Mouse (Mus musculus): ENCODE data around the gene Cds1. TPM values are rescaled to one million over a fixed set of nuclear protein-coding genes. Genes with fewer than 3 reads are reported as not detected.

Gene Cds1
- polyA plus RNA-seq (2012; ENCODE audit: insufficient read depth, insufficient read length, low replicate concordance, missing spikeins) = not detected in 2 replicates

DNA sequence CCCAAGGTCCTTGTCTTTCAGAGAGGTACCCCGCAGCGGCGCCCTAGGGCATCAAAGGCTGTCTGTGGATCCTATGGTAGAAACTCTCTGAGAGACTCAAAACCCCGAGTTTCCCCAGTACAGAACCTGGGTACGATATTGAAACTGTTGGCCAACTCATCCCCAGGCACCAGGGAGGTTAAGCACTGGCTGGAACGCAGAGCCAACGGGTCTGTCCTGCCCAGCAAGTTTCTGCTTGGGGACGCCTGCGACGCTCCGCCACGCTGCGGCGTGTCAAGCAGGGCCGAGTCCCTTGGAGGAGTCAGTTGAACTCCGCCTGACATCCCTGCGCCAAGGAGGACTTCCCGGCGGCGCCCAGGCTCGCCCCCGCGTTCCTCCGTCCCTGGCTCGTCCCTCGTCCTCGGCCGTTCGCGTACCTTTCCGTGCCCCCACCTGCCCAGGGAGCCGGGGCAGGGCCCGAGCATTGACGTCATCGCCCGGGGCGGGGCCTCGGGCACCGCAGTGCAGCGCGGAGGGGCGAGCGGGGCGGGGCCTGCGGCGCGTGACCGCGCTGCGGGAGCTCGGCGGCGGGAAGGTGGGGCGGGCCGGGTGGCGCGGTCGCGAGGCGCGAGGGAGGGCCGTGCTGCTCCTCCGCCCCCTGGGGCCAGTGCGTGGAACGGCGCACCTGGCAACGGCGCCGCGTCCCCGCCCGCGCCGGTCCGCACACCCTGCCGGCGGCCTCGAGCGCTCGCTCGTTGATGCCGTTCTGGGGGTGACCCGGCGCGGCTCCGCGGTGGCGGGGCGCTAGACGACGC, at the start of gene Cds1:
TSS of gene Cds1 (plus strand) at position 577 of the 794 bp plus-strand sequence.
- no peak for TF ChIP-seq CTCF (IDR thresholded peaks at IDR 0.05; ENCODE audit: insufficient read depth, low read depth, low read length)
- TF ChIP-seq POLR2A (IDR thresholded peaks at IDR 0.05; ENCODE audit: insufficient read depth, low read depth, low read length) = peak; percentile 22; the same call in 1 of the 2 replicates
- H3K4me3 ChIP-seq (ENCODE audit: insufficient read depth, low read depth, low read length) = peak within 1 kb of the TSS; percentile 87
- peak within 1 kb of the TSS; percentile 76 for H3K27ac ChIP-seq (ENCODE audit: insufficient read depth, low read depth, low read length)
- WGBS = under 1% methylated on average over 90 of the region's 91 CpGs
- H3K4me1 ChIP-seq (ENCODE audit: control insufficient read depth, insufficient read depth, low read length) = peaks cover 19% of the 10 kb centered on the region

DNA sequence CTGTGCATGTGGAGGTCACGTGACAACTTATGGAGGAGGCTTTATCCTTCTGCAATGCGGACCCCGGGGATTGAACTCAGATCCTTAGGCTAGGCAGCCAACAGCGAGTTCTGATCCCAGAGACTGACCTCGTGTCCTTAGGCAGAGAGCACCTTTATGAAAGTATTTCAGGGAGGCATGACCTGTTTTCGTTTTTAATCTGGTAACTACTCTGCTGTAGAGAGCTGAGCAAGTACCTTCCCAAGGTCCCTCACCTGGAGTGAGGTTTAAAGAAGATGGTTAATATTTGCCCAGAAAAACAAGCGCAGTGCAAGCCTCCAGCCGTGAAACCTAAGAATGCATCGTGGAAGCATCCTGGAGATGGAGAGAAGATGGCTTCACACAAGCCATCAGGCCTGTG, 40.7 kb upstream of the Cds1 start:
- WGBS = 89% methylated on average over 9 of the region's 9 CpGs
- Histone ChIP-seq H3K4me1 (ENCODE audit: control insufficient read depth, insufficient read depth, low read length) (no peaks in the 10 kb centered on the region; the same call in 1 of the 2 replicates), H3K4me3 (ENCODE audit: insufficient read depth, low read depth, low read length) (no peak overlapping the region), H3K27ac (ENCODE audit: insufficient read depth, low read depth, low read length) (no peak overlapping the region)
- TF ChIP-seq CTCF (IDR thresholded peaks at IDR 0.05; ENCODE audit: insufficient read depth, low read depth, low read length) (no peak), POLR2A (IDR thresholded peaks at IDR 0.05; ENCODE audit: insufficient read depth, low read depth, low read length) (no peak)

DNA sequence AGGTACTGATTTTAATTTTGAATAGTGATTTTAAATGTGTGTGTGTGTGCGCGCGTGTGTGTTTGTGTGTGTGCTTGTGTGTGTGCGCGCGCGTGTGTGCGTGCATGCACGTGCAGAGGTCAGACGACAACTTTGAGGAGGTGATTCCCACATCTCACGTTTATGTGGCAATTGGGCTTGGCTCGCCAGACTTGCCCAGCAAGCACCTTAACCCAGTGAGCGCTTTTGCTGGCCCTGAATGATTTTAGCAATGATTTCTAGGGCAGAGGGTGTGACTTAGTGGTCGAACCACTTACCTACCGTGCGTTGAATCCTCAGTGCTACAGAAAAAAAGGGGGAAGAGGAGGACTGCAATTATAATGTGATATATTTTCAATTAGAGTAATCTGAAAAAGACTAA, 40.2 kb upstream of the Cds1 start:
- Histone ChIP-seq H3K4me1 (ENCODE audit: control insufficient read depth, insufficient read depth, low read length) (no peaks in the 10 kb centered on the region; the same call in 1 of the 2 replicates), H3K27ac (ENCODE audit: insufficient read depth, low read depth, low read length) (no peak overlapping the region), H3K4me3 (ENCODE audit: insufficient read depth, low read depth, low read length) (no peak overlapping the region)
- TF ChIP-seq POLR2A (IDR thresholded peaks at IDR 0.05; ENCODE audit: insufficient read depth, low read depth, low read length) = no peak
- TF ChIP-seq CTCF (IDR thresholded peaks at IDR 0.05; ENCODE audit: insufficient read depth, low read depth, low read length) = no peak
- 93% methylated on average over 16 of the region's 16 CpGs for WGBS

DNA sequence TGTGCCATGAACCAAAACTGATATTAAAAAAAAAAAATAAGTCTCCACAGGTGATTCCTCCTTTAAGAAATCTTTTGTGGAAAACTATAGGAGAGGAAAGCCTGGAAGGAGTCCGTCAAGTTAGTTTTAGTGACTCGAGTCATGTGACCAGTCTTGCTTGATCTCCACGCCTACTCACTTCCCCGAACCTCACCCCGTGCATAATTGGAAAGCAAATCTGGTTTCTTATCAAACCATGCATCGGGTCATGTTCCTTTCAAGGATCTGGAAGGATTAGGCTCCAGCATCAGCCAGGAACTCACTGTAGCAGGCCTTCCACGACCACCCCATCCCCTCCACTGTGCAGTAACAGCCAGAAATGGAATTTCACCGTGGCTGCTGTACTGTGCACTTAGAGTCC, 39.2 kb upstream of the Cds1 start:
- WGBS = 84% methylated on average over 8 of the region's 8 CpGs
- Histone ChIP-seq H3K4me3 (ENCODE audit: insufficient read depth, low read depth, low read length) (no peak overlapping the region), H3K4me1 (ENCODE audit: control insufficient read depth, insufficient read depth, low read length) (no peaks in the 10 kb centered on the region; the same call in 1 of the 2 replicates), H3K27ac (ENCODE audit: insufficient read depth, low read depth, low read length) (no peak overlapping the region)
- no peak for TF ChIP-seq POLR2A (IDR thresholded peaks at IDR 0.05; ENCODE audit: insufficient read depth, low read depth, low read length)
- TF ChIP-seq CTCF (IDR thresholded peaks at IDR 0.05; ENCODE audit: insufficient read depth, low read depth, low read length) = no peak

DNA sequence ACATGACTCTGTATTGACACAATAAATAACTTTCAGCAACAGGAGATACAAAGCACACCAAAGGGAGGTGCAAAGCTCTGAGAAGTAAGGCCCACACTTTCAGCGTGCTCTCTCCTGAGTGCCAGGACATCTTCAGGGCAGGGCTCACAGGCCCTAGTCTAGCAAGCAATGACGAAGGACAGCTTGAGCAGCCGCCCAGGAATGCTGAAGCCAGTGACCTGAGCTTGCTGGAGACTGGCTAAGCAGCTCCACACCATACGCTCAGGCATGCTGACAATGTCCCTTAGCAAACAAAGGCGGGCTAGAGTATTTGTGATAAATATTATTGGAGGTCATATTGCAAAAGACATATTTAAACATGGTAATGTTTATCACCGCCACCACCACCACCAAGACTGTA, 38.6 kb upstream of the Cds1 start:
- no peaks in the 10 kb centered on the region for H3K4me1 ChIP-seq (ENCODE audit: control insufficient read depth, insufficient read depth, low read length)
- 93% methylated on average over 6 of the region's 6 CpGs for WGBS
- H3K27ac ChIP-seq (ENCODE audit: insufficient read depth, low read depth, low read length) = no peak overlapping the region
- TF ChIP-seq POLR2A (IDR thresholded peaks at IDR 0.05; ENCODE audit: insufficient read depth, low read depth, low read length) = no peak
- no peak for TF ChIP-seq CTCF (IDR thresholded peaks at IDR 0.05; ENCODE audit: insufficient read depth, low read depth, low read length)
- H3K4me3 ChIP-seq (ENCODE audit: insufficient read depth, low read depth, low read length) = no peak overlapping the region

DNA sequence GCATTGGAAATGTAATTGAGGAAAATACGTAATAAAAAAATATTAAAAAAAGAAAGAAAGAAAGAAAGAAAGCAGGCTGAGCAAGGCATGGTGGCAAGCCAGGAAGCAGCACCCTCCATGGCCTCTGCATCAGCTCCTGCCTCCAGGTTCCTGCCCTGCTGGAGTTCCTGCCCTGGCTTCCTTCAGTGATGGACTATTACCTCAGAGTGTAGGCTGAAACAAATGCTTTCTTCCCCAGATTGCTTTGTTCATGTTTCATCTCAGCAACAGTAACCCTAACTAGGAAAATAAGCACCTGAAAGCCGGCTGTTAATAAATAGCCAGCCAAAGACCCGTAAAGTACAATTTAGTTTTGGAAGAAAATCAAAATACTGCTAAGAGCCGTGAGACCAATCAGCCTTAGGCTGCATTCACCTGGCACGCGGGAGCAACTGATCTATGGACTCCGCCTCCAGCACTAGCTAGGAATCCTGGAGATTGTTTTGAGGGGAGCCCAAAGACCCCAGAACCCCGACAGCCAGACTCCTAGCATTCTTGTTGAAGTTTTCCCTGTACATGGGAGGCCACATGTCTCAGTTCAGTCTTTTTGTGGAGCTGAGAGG, 36.5 kb upstream of the Cds1 start:
- WGBS = 66% methylated on average over 8 of the region's 8 CpGs
- Histone ChIP-seq H3K27ac (ENCODE audit: insufficient read depth, low read depth, low read length) (no peak overlapping the region), H3K4me3 (ENCODE audit: insufficient read depth, low read depth, low read length) (no peak overlapping the region), H3K4me1 (ENCODE audit: control insufficient read depth, insufficient read depth, low read length) (no peaks in the 10 kb centered on the region)
- no peak for TF ChIP-seq CTCF (IDR thresholded peaks at IDR 0.05; ENCODE audit: insufficient read depth, low read depth, low read length)
- TF ChIP-seq POLR2A (IDR thresholded peaks at IDR 0.05; ENCODE audit: insufficient read depth, low read depth, low read length) = no peak

DNA sequence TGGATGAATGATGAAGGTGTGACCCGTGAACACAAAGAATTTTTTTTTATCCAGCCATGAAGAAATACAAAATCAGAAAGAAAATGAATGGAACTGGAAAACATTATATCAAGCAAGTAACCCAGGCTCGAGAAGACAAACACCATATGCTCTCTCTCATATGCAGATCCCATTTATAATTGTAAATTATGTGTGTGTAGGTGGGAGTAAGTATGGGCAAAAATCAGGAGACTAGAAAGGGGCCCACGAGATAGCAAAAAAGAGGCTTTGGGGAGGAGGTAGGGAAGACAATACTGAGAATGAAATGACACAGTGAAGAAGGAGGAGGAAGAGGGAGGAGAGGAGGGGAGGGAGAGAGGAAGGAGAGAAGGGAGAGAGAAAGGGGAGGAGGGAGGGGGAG, 27.6 kb upstream of the Cds1 start:
- WGBS = 62% methylated on average over 3 of the region's 3 CpGs
- Histone ChIP-seq H3K27ac (ENCODE audit: insufficient read depth, low read depth, low read length) (no peak overlapping the region), H3K4me3 (ENCODE audit: insufficient read depth, low read depth, low read length) (no peak overlapping the region), H3K4me1 (ENCODE audit: control insufficient read depth, insufficient read depth, low read length) (no peaks in the 10 kb centered on the region)
- TF ChIP-seq POLR2A (IDR thresholded peaks at IDR 0.05; ENCODE audit: insufficient read depth, low read depth, low read length) = no peak
- no peak for TF ChIP-seq CTCF (IDR thresholded peaks at IDR 0.05; ENCODE audit: insufficient read depth, low read depth, low read length)

DNA sequence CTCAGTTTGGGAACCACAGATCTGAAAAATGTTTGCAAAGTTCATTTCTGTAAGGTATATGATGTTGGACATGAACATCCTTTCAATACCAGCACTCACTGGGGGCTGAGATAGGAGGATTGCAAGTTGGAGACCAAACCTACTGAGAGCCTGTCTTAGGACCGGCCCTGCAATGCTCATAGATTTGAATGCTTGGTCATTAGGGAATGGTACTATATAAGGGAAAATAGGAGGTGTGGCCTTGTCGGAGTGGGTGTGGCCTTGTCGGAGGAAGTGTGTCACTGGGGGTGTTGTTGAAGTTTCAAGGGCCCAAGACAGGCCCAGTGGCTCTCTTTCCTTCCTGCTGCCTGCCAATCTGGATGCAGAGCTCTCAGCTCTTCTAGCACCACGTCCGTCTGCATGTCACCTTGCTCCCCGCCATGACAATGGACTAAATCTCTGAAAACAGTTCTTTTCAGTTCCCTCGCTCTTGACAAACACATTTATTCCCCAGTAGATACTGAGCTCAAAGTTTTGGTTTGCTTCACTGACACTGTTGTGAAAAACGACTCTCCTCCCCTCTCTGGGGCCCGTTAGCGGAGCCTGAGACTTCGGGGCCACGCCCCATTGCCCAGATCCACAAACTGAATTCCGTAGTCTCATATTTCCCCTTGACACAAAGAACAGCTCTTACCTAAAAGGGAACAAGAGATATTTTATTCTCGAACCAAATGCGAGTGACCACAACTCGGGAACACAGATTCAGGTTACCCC, 24.3 kb upstream of the Cds1 start:
- Histone ChIP-seq H3K27ac (ENCODE audit: insufficient read depth, low read depth, low read length) (no peak overlapping the region), H3K4me1 (ENCODE audit: control insufficient read depth, insufficient read depth, low read length) (no peaks in the 10 kb centered on the region), H3K4me3 (ENCODE audit: insufficient read depth, low read depth, low read length) (no peak overlapping the region)
- no peak for TF ChIP-seq POLR2A (IDR thresholded peaks at IDR 0.05; ENCODE audit: insufficient read depth, low read depth, low read length)
- TF ChIP-seq CTCF (IDR thresholded peaks at IDR 0.05; ENCODE audit: insufficient read depth, low read depth, low read length) = no peak
- 87% methylated on average over 16 of the region's 16 CpGs for WGBS

DNA sequence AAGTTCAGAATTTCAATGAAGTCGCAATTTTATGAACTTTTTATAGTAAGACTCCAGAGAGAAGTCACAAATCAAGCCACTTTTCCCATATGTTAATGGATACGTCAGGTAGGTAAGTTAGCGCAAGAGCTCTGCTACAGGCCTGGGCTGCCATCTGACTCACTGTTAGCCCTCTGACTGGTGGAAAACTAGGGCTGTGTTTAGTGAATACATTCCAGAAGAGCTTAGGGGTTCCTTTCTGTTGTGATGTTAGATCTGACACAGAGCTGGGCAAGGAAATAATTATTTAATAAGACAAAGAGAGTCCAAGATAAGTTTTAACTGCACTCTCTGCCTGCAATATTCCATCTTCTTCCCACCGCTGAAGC, 23.7 kb upstream of the Cds1 start:
- no peak for TF ChIP-seq CTCF (IDR thresholded peaks at IDR 0.05; ENCODE audit: insufficient read depth, low read depth, low read length)
- no peak for TF ChIP-seq POLR2A (IDR thresholded peaks at IDR 0.05; ENCODE audit: insufficient read depth, low read depth, low read length)
- H3K4me1 ChIP-seq (ENCODE audit: control insufficient read depth, insufficient read depth, low read length) = no peaks in the 10 kb centered on the region
- 96% methylated on average over 4 of the region's 4 CpGs for WGBS

More for the DNA sequence above, 23.7 kb upstream of the Cds1 start:
- H3K4me3 ChIP-seq (ENCODE audit: insufficient read depth, low read depth, low read length) = no peak overlapping the region
- H3K27ac ChIP-seq (ENCODE audit: insufficient read depth, low read depth, low read length) = no peak overlapping the region
